Mouse (Mus musculus) myocyte (in vitro differentiated cells): ENCODE measurements around the gene Gm11060.

Experiments used
- E2F4 ChIP-seq: IDR thresholded peaks from one replicate; pipeline ENCODE4 v1.6.1; 2011; ENCODE audit warnings: mild to moderate bottlenecking, control low read depth, moderate library complexity; ENCODE audit not compliant: insufficient read depth
- MAX ChIP-seq: IDR thresholded peaks from one replicate; pipeline ENCODE4 v1.6.1; 2011; ENCODE audit warnings: low read depth, mild to moderate bottlenecking, control low read depth
- MYOG ChIP-seq, 3 experiments: IDR thresholded peaks; one replicate each; pipeline ENCODE4 v1.6.1; 2011; ENCODE audit warnings: control low read depth in 2 of 3, low read depth in 2 of 3, mild to moderate bottlenecking in 2 of 3; ENCODE audit not compliant: insufficient read length in 2 of 3, control insufficient read depth in 1 of 3, insufficient read depth in 1 of 3
- POLR2A ChIP-seq: IDR thresholded peaks from one replicate; pipeline ENCODE4 v1.6.1; 2011; ENCODE audit warnings: low read depth, mild to moderate bottlenecking, control low read depth, moderate library complexity; ENCODE audit not compliant: insufficient read length
- REST ChIP-seq: IDR thresholded peaks from one replicate; pipeline ENCODE4 v1.6.1; 2011; ENCODE audit warnings: mild to moderate bottlenecking, control low read depth, moderate library complexity; ENCODE audit not compliant: insufficient read depth, insufficient read length
- TCF12 ChIP-seq: IDR thresholded peaks from one replicate; pipeline ENCODE4 v1.6.1; 2011; ENCODE audit warnings: mild to moderate bottlenecking, control low read depth; ENCODE audit not compliant: poor library complexity, insufficient read depth, severe bottlenecking
- TCF3 ChIP-seq: IDR thresholded peaks from one replicate; pipeline ENCODE4 v1.6.1; 2011; ENCODE audit warnings: low read depth, control low read depth; ENCODE audit not compliant: insufficient read length
- USF1 ChIP-seq: IDR thresholded peaks from one replicate; pipeline ENCODE4 v1.6.1; 2011; ENCODE audit warnings: low read depth, mild to moderate bottlenecking, control low read depth, moderate library complexity

- TF ChIP-seq POLR2A (no peak), USF1 (no peak), MAX (no peak), TCF12 (no peak), E2F4 (no peak), MYOG (IDR thresholded peaks at IDR 0.05; ENCODE audit: control insufficient read depth in 1 of 3, insufficient read depth in 1 of 3, insufficient read length in 2 of 3, low read depth in 2 of 3) (no peak), TCF3 (no peak), REST (no peak)
Measured at GRCm38 (mm10) chr2:105123881-105124280, 32.1 kb downstream of the Gm11060 start.
